Mouse (Mus musculus) T-helper 17 cell (primary cell): Measurements from ENCODE around the gene Disp2.

ENCODE experiments used
- in situ Hi-C, 2 experiments: fragments of 300-600 bp; cut with MboI, MseI; formaldehyde crosslinking; loops; 1 replicate in 1 of 2; 2 replicates in 1 of 2; pipeline ENCODE4 v1.15.1; 2025; ENCODE audit warnings: high pct_unique_total_duplicates in 2 of 2

The Disp2 gene

GRCm38 (mm10) chr2:118779504-118780480, at the start of gene Disp2:
TSS of gene Disp2 (plus strand) at chr2:118779719.
- in situ Hi-C loops = no loop called here

GRCm38 (mm10) chr2:118729816-118730621, 49.5 kb upstream of the Disp2 start:
- in situ Hi-C loops = no loop called here

- in situ Hi-C loops = no loop called here
Measured at GRCm38 (mm10) chr2:118730622-118730915, 49.0 kb upstream of the Disp2 start.

GRCm38 (mm10) chr2:118731981-118732380, 47.5 kb upstream of the Disp2 start:
- in situ Hi-C loops = no loop called here

GRCm38 (mm10) chr2:118733341-118733740, 46.2 kb upstream of the Disp2 start:
- in situ Hi-C loops = no loop called here

- in situ Hi-C loops = no loop called here
Measured at GRCm38 (mm10) chr2:118740341-118740740, 39.2 kb upstream of the Disp2 start.

- in situ Hi-C loops = no loop called here
Measured at GRCm38 (mm10) chr2:118741183-118741582, 38.3 kb upstream of the Disp2 start.

GRCm38 (mm10) chr2:118743261-118743943, 36.1 kb upstream of the Disp2 start:
- in situ Hi-C loops = no loop called here

- in situ Hi-C loops = no loop called here
Measured at GRCm38 (mm10) chr2:118744621-118745020, 34.9 kb upstream of the Disp2 start.

GRCm38 (mm10) chr2:118745232-118745884, 34.2 kb upstream of the Disp2 start, which contains the start of gene Inafm2:
TSS of gene Inafm2 (plus strand) at chr2:118745758.
- in situ Hi-C loops = no loop called here

GRCm38 (mm10) chr2:118745915-118746901, 33.3 kb upstream of the Disp2 start:
- in situ Hi-C loops = no loop called here

- in situ Hi-C loops = no loop called here
Measured at GRCm38 (mm10) chr2:118747301-118747960, 32.1 kb upstream of the Disp2 start.

- in situ Hi-C loops = no loop called here
Measured at GRCm38 (mm10) chr2:118749341-118749884, 30.1 kb upstream of the Disp2 start.

GRCm38 (mm10) chr2:118750476-118750875, 29.0 kb upstream of the Disp2 start:
- in situ Hi-C loops = no loop called here

- in situ Hi-C loops = no loop called here
Measured at GRCm38 (mm10) chr2:118751896-118752791, 27.4 kb upstream of the Disp2 start.

- in situ Hi-C loops = no loop called here
Measured at GRCm38 (mm10) chr2:118752792-118753108, 26.8 kb upstream of the Disp2 start.

GRCm38 (mm10) chr2:118754143-118754542, 25.4 kb upstream of the Disp2 start:
- in situ Hi-C loops = no loop called here

- in situ Hi-C loops = loop anchor here in 1 of 2 experiments (5.0 kb wide), 1 partner anchor 118 kb away; no protein-coding TSS in a partner anchor
Measured at GRCm38 (mm10) chr2:118755407-118755806, 24.1 kb upstream of the Disp2 start.
